Comparison of ENCODE assay signal across 9 mouse cellular contexts in the genomic region with DNA sequence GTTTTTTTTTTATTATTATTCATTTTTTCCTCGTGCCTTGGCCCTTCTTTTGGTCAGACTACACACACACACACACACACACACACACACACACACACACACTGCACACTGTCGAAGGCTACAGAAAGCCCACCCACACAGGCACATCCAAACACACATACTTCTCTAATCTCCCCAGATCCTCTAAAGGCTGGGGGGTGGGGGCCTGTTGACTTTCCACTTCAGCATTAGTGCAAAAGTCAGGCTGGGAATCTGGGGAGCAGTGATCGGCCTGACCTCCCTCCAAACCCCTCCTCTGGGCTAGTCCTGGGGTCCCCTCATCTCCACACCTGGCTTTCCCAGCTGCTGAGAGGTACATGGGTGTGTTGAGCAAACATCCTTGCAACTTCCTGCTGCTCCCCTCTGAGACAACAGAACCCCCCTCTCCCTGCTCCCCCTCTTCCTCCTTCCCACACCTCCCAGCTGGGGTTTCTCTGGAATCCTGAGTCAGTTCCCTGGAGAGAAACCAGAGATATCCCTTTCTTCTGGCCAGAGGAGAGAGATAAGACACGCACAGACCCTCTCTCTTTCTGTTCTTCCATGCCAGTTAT. TPM values are rescaled to one million over a fixed set of nuclear protein-coding genes. Genes with fewer than 3 reads are reported as not detected.
DNase-seq lines count a peak whose midpoint lies in the region; ATAC-seq and TF ChIP-seq lines count a peak whose summit lies in the region.
"Had no signal": no experiment of that assay in that cellular context is flagged by ENCODE, and none has a peak within 500 bp of the region (broad histone marks: within the 10 kb centered on the region; RNA-seq: fewer than 3 reads in every experiment).

No protein-coding gene starts in this region.

- H3K27me3 ChIP-seq in lung, embryonic 15.5 days: no peaks in the 10 kb centered on the region
- H3K27me3 ChIP-seq in stomach, embryonic 15.5 days (replicated peaks): no peaks in the 10 kb centered on the region
- peaks cover 8% of the 10 kb centered on the region; the same call in 1 of the 2 replicates for H3K27me3 ChIP-seq in forebrain, embryonic 15.5 days

- peak overlapping the region; percentile 74 for H3K27ac ChIP-seq in lung, embryonic 15.5 days
- H3K27ac ChIP-seq in embryonic fibroblast, embryonic 13.5 days (ENCODE audit: insufficient read depth, low read length): peak overlapping the region; percentile 51
- peak overlapping the region; percentile 89 for H3K27ac ChIP-seq in stomach, embryonic 15.5 days
- H3K27ac ChIP-seq in forebrain, embryonic 15.5 days (replicated peaks): no peak overlapping the region

- WGBS in lung, embryonic 15.5 days: 7% methylated on average over 4 of the region's 4 CpGs
- 15% methylated on average over 4 of the region's 4 CpGs for WGBS in stomach, embryonic 15.5 days
- WGBS in forebrain, embryonic 15.5 days: 70% methylated on average over 4 of the region's 4 CpGs

- no peaks in the 10 kb centered on the region for H3K36me3 ChIP-seq in lung, embryonic 15.5 days
- no peaks in the 10 kb centered on the region for H3K36me3 ChIP-seq in stomach, embryonic 15.5 days
- H3K36me3 ChIP-seq in forebrain, embryonic 15.5 days: no peaks in the 10 kb centered on the region

- TF ChIP-seq POLR2A in embryonic fibroblast, embryonic 13.5 days (IDR thresholded peaks at IDR 0.05; ENCODE audit: low read depth, low read length): no peak

- no peak; the same call in 1 of the 2 replicates for ATAC-seq in lung, embryonic 15.5 days (ENCODE audit: borderline replicate concordance, extremely low read depth, low FRiP score, low TSS enrichment)
- ATAC-seq in stomach, embryonic 15.5 days (ENCODE audit: insufficient read depth, low FRiP score, low read depth): peak; percentile 24; the same call in 1 of the 2 replicates
- ATAC-seq in forebrain, embryonic 15.5 days (replicated peaks): no peak

- peak overlapping the region; percentile 35 for H3K4me2 ChIP-seq in lung, embryonic 15.5 days
- peak overlapping the region; percentile 82 for H3K4me2 ChIP-seq in stomach, embryonic 15.5 days
- no peak overlapping the region for H3K4me2 ChIP-seq in forebrain, embryonic 15.5 days (replicated peaks)

- H3K4me1 ChIP-seq in lung, embryonic 15.5 days: peaks cover 85% of the 10 kb centered on the region
- H3K4me1 ChIP-seq in embryonic fibroblast, embryonic 13.5 days (ENCODE audit: control insufficient read depth, insufficient read depth, low read length): peaks cover 11% of the 10 kb centered on the region; the same call in 1 of the 2 replicates
- H3K4me1 ChIP-seq in stomach, embryonic 15.5 days: peaks cover 52% of the 10 kb centered on the region
- H3K4me1 ChIP-seq in forebrain, embryonic 15.5 days: peaks cover 15% of the 10 kb centered on the region

- no peak for TF ChIP-seq CTCF in embryonic fibroblast, embryonic 13.5 days (IDR thresholded peaks at IDR 0.05; ENCODE audit: borderline replicate concordance, insufficient read depth, low read length)

- H3K9me3 ChIP-seq in lung, embryonic 15.5 days: no peaks in the 10 kb centered on the region
- no peaks in the 10 kb centered on the region for H3K9me3 ChIP-seq in stomach, embryonic 15.5 days
- no peaks in the 10 kb centered on the region for H3K9me3 ChIP-seq in forebrain, embryonic 15.5 days

- H3K4me3 ChIP-seq in lung, embryonic 15.5 days: no peak overlapping the region
- peak overlapping the region; percentile 3; the same call in 1 of the 2 replicates for H3K4me3 ChIP-seq in embryonic fibroblast, embryonic 13.5 days (ENCODE audit: insufficient read depth, low read length)
- peak overlapping the region; percentile 13; the same call in 1 of the 2 replicates for H3K4me3 ChIP-seq in stomach, embryonic 15.5 days (replicated peaks)
- H3K4me3 ChIP-seq in forebrain, embryonic 15.5 days: no peak overlapping the region

- DNase-seq in lung, postnatal 36 days: no peak
- DNase-seq in heart, postnatal 4 days: peak; percentile 35
- no peak for DNase-seq in cerebellum, postnatal 14 days
- DNase-seq: cerebellum, adult 2 months had no signal

- no peak overlapping the region for H3K9ac ChIP-seq in lung, embryonic 15.5 days
- H3K9ac ChIP-seq in stomach, embryonic 15.5 days: no peak overlapping the region
- no peak overlapping the region for H3K9ac ChIP-seq in forebrain, embryonic 15.5 days (replicated peaks)

RNA-seq across cellular contexts. Expression of a gene that starts 3.5 kb away (rescaled TPM):
- polyA plus RNA-seq in lung, embryonic 15.5 days (2015; fragmentation: Nextera tagmentation; extraction: Ambion mirVana): 11.4 and 11.5 TPM in 2 replicates
- 101 and 119 TPM in 2 replicates for polyA plus RNA-seq in embryonic fibroblast, embryonic 13.5 days (2011; ENCODE audit: insufficient read length, low read depth, missing spikeins)
- total RNA-seq in heart, postnatal 4 days (2021): 10 to 100 TPM; 16.9 to 18.5 TPM
- 20.4 and 20.6 TPM in 2 replicates for polyA plus RNA-seq in stomach, embryonic 15.5 days (2015; fragmentation: Nextera tagmentation; extraction: Ambion mirVana)
- 0.92 and 1.0 TPM in 2 replicates for polyA plus RNA-seq in forebrain, embryonic 15.5 days (2015; fragmentation: Nextera tagmentation; extraction: Ambion mirVana)
- total RNA-seq: monocyte, adult 5-6 weeks had no signal

RNA-seq across cellular contexts. Expression of a gene that starts 45.1 kb away (rescaled TPM):
- 52.3 and 54.0 TPM in 2 replicates for polyA plus RNA-seq in lung, embryonic 15.5 days (2015; fragmentation: Nextera tagmentation; extraction: Ambion mirVana)
- 29.3 and 40.4 TPM in 2 replicates for polyA plus RNA-seq in embryonic fibroblast, embryonic 13.5 days (2011; ENCODE audit: insufficient read length, low read depth, missing spikeins)
- total RNA-seq in heart, postnatal 4 days (2021): 10 to 100 TPM; 76.6 to 80.9 TPM
- polyA plus RNA-seq in stomach, embryonic 15.5 days (2015; fragmentation: Nextera tagmentation; extraction: Ambion mirVana): 50.9 and 51.1 TPM in 2 replicates
- 27.6 and 28.2 TPM in 2 replicates for polyA plus RNA-seq in forebrain, embryonic 15.5 days (2015; fragmentation: Nextera tagmentation; extraction: Ambion mirVana)

Comparison
In these comparisons a context has a peak if more than half of its experiments do, and no peak if none do; other contexts are left out.
1. H3K4me3 ChIP-seq: peak in embryonic fibroblast, embryonic 13.5 days (single experiment) and stomach, embryonic 15.5 days (single experiment); none in lung, embryonic 15.5 days (single experiment) and forebrain, embryonic 15.5 days (single experiment).